14 mouse cellular contexts compared by ENCODE assay signal in genomic region chr11:14182020-14182419, GRCm38 (mm10).
DNase-seq lines count a peak whose midpoint lies in the region; ATAC-seq and TF ChIP-seq lines count a peak whose summit lies in the region.
"Had no signal": no experiment of that assay in that cellular context is flagged by ENCODE, and none has a peak within 500 bp of the region (broad histone marks: within the 10 kb centered on the region; RNA-seq: fewer than 3 reads in every experiment).

No protein-coding gene starts in this region.

- WGBS in forebrain, postnatal 0 days = 15% methylated on average over 1 of the region's 1 CpGs
- 13% methylated on average over 1 of the region's 1 CpGs for WGBS in midbrain, embryonic 16.5 days
- 36% methylated on average over 1 of the region's 1 CpGs for WGBS in kidney, embryonic 15.5 days

- intact Hi-C loops in heart, postnatal 10 days (cut with DNase I) = no loop called here

- peak; percentile 84 for ATAC-seq in forebrain, postnatal 0 days
- peak; percentile 71 for ATAC-seq in midbrain, embryonic 16.5 days
- no peak for ATAC-seq in kidney, embryonic 15.5 days (replicated peaks; ENCODE audit: low FRiP score)
- ATAC-seq: intestine, postnatal 0 days had no signal

- H3K4me1 ChIP-seq in forebrain, postnatal 0 days (ENCODE audit: insufficient read depth) = 0 out of 2 replicates have a peak, but pooled peaks cover 5% of the 10 kb centered on the region
- H3K4me1 ChIP-seq in midbrain, embryonic 16.5 days (ENCODE audit: control insufficient read depth, insufficient read depth, low read length) = peaks cover 4% of the 10 kb centered on the region; the same call in 1 of the 2 replicates
- H3K4me1 ChIP-seq in kidney, embryonic 15.5 days = no peaks in the 10 kb centered on the region
- H3K4me1 ChIP-seq: lung, embryonic 15.5 days; stomach, embryonic 15.5 days had no signal

- peak; percentile 4 for DNase-seq in layer of hippocampus, adult 11-12 months (ENCODE audit: low spot score)
- no peak for DNase-seq in layer of hippocampus, postnatal 36 days
- peak; percentile 29 for DNase-seq in WW6 (ENCODE audit: low read depth, low spot score)
- peak; percentile 23 for DNase-seq in forebrain, postnatal 0 days
- DNase-seq in heart, postnatal 10 days = no peak
- no peak for DNase-seq in natural killer cell, adult 2 months (ENCODE audit: low spot score in 2 of 2)
- DNase-seq: adrenal gland, postnatal 10 days; cerebellum, adult 2 months had no signal

- H3K9ac ChIP-seq in forebrain, postnatal 0 days = no peak overlapping the region
- H3K9ac ChIP-seq in midbrain, embryonic 16.5 days (ENCODE audit: low read depth, low read length) = no peak overlapping the region
- no peak overlapping the region for H3K9ac ChIP-seq in kidney, embryonic 15.5 days
- H3K9ac ChIP-seq: lung, embryonic 15.5 days; stomach, embryonic 15.5 days had no signal

- H3K36me3 ChIP-seq in forebrain, postnatal 0 days (ENCODE audit: insufficient read depth) = no peaks in the 10 kb centered on the region
- H3K36me3 ChIP-seq in midbrain, embryonic 16.5 days (ENCODE audit: control insufficient read depth, insufficient read depth, low read length) = no peaks in the 10 kb centered on the region
- no peaks in the 10 kb centered on the region for H3K36me3 ChIP-seq in kidney, embryonic 15.5 days
- H3K36me3 ChIP-seq: lung, embryonic 15.5 days; stomach, embryonic 15.5 days had no signal

- H3K9me3 ChIP-seq in forebrain, postnatal 0 days (ENCODE audit: low read length) = no peaks in the 10 kb centered on the region
- no peaks in the 10 kb centered on the region for H3K9me3 ChIP-seq in midbrain, embryonic 16.5 days (replicated peaks; ENCODE audit: control insufficient read depth, low read length, poor library complexity, severe bottlenecking)
- H3K9me3 ChIP-seq in kidney, embryonic 15.5 days (replicated peaks) = no peaks in the 10 kb centered on the region
- H3K9me3 ChIP-seq: lung, embryonic 15.5 days; stomach, embryonic 15.5 days had no signal

- H3K27ac ChIP-seq in forebrain, postnatal 0 days (ENCODE audit: low read depth, low read length) = no peak overlapping the region
- no peak overlapping the region for H3K27ac ChIP-seq in midbrain, embryonic 16.5 days (ENCODE audit: low read length)
- H3K27ac ChIP-seq in kidney, embryonic 15.5 days = no peak overlapping the region
- H3K27ac ChIP-seq: lung, embryonic 15.5 days; stomach, embryonic 15.5 days had no signal

- H3K27me3 ChIP-seq in forebrain, postnatal 0 days (ENCODE audit: insufficient read depth, low read length) = no peaks in the 10 kb centered on the region
- no peaks in the 10 kb centered on the region for H3K27me3 ChIP-seq in midbrain, embryonic 16.5 days (ENCODE audit: control insufficient read depth, insufficient read depth, low read depth, low read length)
- no peaks in the 10 kb centered on the region for H3K27me3 ChIP-seq in kidney, embryonic 15.5 days
- H3K27me3 ChIP-seq: lung, embryonic 15.5 days; stomach, embryonic 15.5 days had no signal

- TF ChIP-seq CTCF in forebrain, postnatal 0 days (IDR thresholded peaks at IDR 0.05; ENCODE audit: low read depth) = no peak

- H3K4me3 ChIP-seq in forebrain, postnatal 0 days (ENCODE audit: low read depth, low read length) = no peak overlapping the region
- H3K4me3 ChIP-seq in midbrain, embryonic 16.5 days (ENCODE audit: low read depth, low read length) = no peak overlapping the region
- no peak overlapping the region for H3K4me3 ChIP-seq in kidney, embryonic 15.5 days (replicated peaks)
- H3K4me3 ChIP-seq: lung, embryonic 15.5 days; stomach, embryonic 15.5 days had no signal

- no peak overlapping the region for H3K4me2 ChIP-seq in forebrain, postnatal 0 days (ENCODE audit: low read depth)
- no peak overlapping the region for H3K4me2 ChIP-seq in midbrain, embryonic 16.5 days (ENCODE audit: low read length)
- no peak overlapping the region for H3K4me2 ChIP-seq in kidney, embryonic 15.5 days
- H3K4me2 ChIP-seq: heart, embryonic 11.5 days; lung, embryonic 15.5 days; stomach, embryonic 15.5 days had no signal

Comparison
In these comparisons a context has a peak if more than half of its experiments do, and no peak if none do; other contexts are left out.
1. DNase-seq: peak in layer of hippocampus, adult 11-12 months (single experiment), WW6 (single experiment) and forebrain, postnatal 0 days (single experiment); none in layer of hippocampus, postnatal 36 days (0 of 2), heart, postnatal 10 days (0 of 2) and natural killer cell, adult 2 months (0 of 2).